Mouse (Mus musculus) thymus, postnatal 4 days (tissue): ENCODE results near the gene Grk3.

Experiments
- DNase-seq: peaks from one replicate; pipeline ENCODE4 v3.0.0; 2021

The Grk3 gene

GRCm38 (mm10) chr5:113015236-113016061 lies at the start of gene Grk3:
Gene Grk3, minus strand, starts transcription at chr5:113015791.
- DNase-seq = peak; percentile 66

- DNase-seq = peak; percentile 85
Measured at GRCm38 (mm10) chr5:113054308-113054707, 38.7 kb upstream of the Grk3 start.

- DNase-seq = no peak
Measured at GRCm38 (mm10) chr5:113050581-113051185, 35.1 kb upstream of the Grk3 start.

- DNase-seq = no peak
Measured at GRCm38 (mm10) chr5:113049876-113050275, 34.3 kb upstream of the Grk3 start.

- no peak for DNase-seq
Measured at GRCm38 (mm10) chr5:113045511-113046273, 30.1 kb upstream of the Grk3 start.

GRCm38 (mm10) chr5:113043531-113043930 lies 27.9 kb upstream of the Grk3 start:
- DNase-seq = no peak

GRCm38 (mm10) chr5:113041567-113042071 lies 26.0 kb upstream of the Grk3 start:
- no peak for DNase-seq

GRCm38 (mm10) chr5:113040776-113041175 lies 25.2 kb upstream of the Grk3 start:
- DNase-seq = no peak

GRCm38 (mm10) chr5:113038601-113039000 lies 23.0 kb upstream of the Grk3 start:
- no peak for DNase-seq

GRCm38 (mm10) chr5:113035094-113036047 lies 19.8 kb upstream of the Grk3 start:
- DNase-seq = peak; percentile 16

- no peak for DNase-seq
Measured at GRCm38 (mm10) chr5:113031201-113031754, 15.7 kb upstream of the Grk3 start.

- DNase-seq = no peak
Measured at GRCm38 (mm10) chr5:113030082-113030481, 14.5 kb upstream of the Grk3 start.

- peak; percentile 41 for DNase-seq
Measured at GRCm38 (mm10) chr5:113026706-113027105, 11.1 kb upstream of the Grk3 start.

GRCm38 (mm10) chr5:113024154-113024764 lies 8.7 kb upstream of the Grk3 start:
- peak; percentile 11 for DNase-seq

GRCm38 (mm10) chr5:113018190-113018589 lies 2.6 kb upstream of the Grk3 start:
- DNase-seq = no peak

GRCm38 (mm10) chr5:113017004-113017403 lies 1.4 kb upstream of the Grk3 start:
- DNase-seq = no peak

GRCm38 (mm10) chr5:113014808-113015235 lies 769 bp downstream of the Grk3 start:
- DNase-seq = peak; percentile 18

- DNase-seq = no peak
Measured at GRCm38 (mm10) chr5:113014111-113014807, 1.3 kb downstream of the Grk3 start.

- DNase-seq = no peak
Measured at GRCm38 (mm10) chr5:113011926-113012325, 3.7 kb downstream of the Grk3 start.

- DNase-seq = no peak
Measured at GRCm38 (mm10) chr5:113009183-113009820, 6.3 kb downstream of the Grk3 start.
